23 mouse cellular contexts compared by ENCODE assay signal in the genomic region with DNA sequence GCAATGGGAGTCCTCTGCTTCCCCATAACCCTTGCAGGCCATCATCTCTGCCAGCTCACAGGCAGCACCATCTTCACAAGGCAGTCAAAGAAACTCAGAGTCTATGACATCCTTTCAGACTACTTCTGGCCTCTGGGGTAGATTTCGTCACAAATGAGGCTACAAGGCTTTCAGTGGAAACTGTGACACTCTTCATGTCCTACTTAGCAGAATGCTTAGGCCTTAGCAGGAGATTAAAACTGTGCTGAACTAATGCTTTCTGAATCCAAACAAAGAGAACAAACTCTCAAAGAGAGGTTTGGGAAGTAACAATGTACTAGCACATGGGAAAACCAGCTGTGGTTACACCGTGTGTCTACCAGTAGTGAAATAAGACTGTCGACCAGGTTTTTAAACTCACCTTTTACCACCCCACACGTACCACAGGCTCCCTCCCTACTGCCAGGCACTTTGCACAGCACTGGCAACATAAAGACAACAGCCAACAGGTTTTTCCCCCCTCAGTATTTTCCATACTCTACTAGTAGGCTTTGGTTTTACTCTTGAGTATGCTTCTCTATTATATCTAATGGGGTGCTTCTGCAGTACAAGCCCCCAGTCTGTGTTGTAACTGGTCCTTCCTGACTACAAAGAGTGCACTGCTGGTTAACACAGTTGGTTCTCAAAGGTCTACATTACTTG. TPM values are rescaled to one million over a fixed set of nuclear protein-coding genes. Genes with fewer than 3 reads are reported as not detected.
DNase-seq lines count a peak whose midpoint lies in the region; ATAC-seq and TF ChIP-seq lines count a peak whose summit lies in the region.
"Had no signal": no experiment of that assay in that cellular context is flagged by ENCODE, and none has a peak within 500 bp of the region (broad histone marks: within the 10 kb centered on the region; RNA-seq: fewer than 3 reads in every experiment).

No protein-coding gene starts in this region.

- no peaks in the 10 kb centered on the region for H3K36me3 ChIP-seq in kidney, embryonic 15.5 days
- H3K36me3 ChIP-seq in kidney, embryonic 14.5 days (ENCODE audit: control insufficient read depth, insufficient read depth, low read length), result no peaks in the 10 kb centered on the region
- H3K36me3 ChIP-seq in midbrain, postnatal 0 days (ENCODE audit: insufficient read depth, low read length), result no peaks in the 10 kb centered on the region
- no peaks in the 10 kb centered on the region for H3K36me3 ChIP-seq in midbrain, embryonic 13.5 days
- H3K36me3 ChIP-seq: hindbrain, embryonic 15.5 days; neural tube, embryonic 15.5 days had no signal

- peaks cover 33% of the 10 kb centered on the region for H3K4me1 ChIP-seq in kidney, embryonic 15.5 days
- H3K4me1 ChIP-seq in kidney, embryonic 14.5 days (ENCODE audit: control insufficient read depth, insufficient read depth, low read length), result peaks cover 17% of the 10 kb centered on the region
- no peaks in the 10 kb centered on the region; the same call in 1 of the 2 replicates for H3K4me1 ChIP-seq in midbrain, postnatal 0 days (ENCODE audit: insufficient read depth, low read length)
- 0 out of 2 replicates have a peak, but pooled peaks cover 9% of the 10 kb centered on the region for H3K4me1 ChIP-seq in midbrain, embryonic 13.5 days (replicated peaks)

- peak; percentile 9 for DNase-seq in midbrain, postnatal 0 days (ENCODE audit: low spot score)
- DNase-seq in spleen, adult 18-20 months, result no peak
- DNase-seq in right cerebral cortex, postnatal 10 days (ENCODE audit: low spot score in 2 of 2), result no peak
- DNase-seq: adrenal gland, postnatal 14 days; B cell, adult 2 months; cerebellum, adult 11-12 months; cerebellum, postnatal 14 days; heart, adult 2 months; heart, postnatal 36 days; kidney, adult 11 months; kidney, postnatal 10 days; midbrain, embryonic 14.5 days; thymus, postnatal 25 days had no signal

- H3K9me3 ChIP-seq in kidney, embryonic 15.5 days (replicated peaks), result no peaks in the 10 kb centered on the region
- H3K9me3 ChIP-seq in kidney, embryonic 14.5 days (ENCODE audit: control insufficient read depth, low read length), result no peaks in the 10 kb centered on the region
- no peaks in the 10 kb centered on the region for H3K9me3 ChIP-seq in midbrain, postnatal 0 days (ENCODE audit: low read length)
- no peaks in the 10 kb centered on the region for H3K9me3 ChIP-seq in midbrain, embryonic 13.5 days
- H3K9me3 ChIP-seq: hindbrain, embryonic 15.5 days; neural tube, embryonic 15.5 days had no signal

- no peak for ATAC-seq in kidney, embryonic 15.5 days (replicated peaks; ENCODE audit: low FRiP score)
- no peak for ATAC-seq in kidney, embryonic 14.5 days (ENCODE audit: low FRiP score, low TSS enrichment)
- ATAC-seq in midbrain, postnatal 0 days (ENCODE audit: low FRiP score), result no peak
- no peak for ATAC-seq in midbrain, embryonic 13.5 days
- ATAC-seq in activated CD4-positive, CD25-positive, alpha-beta regulatory T cell, adult 4 months, result peak; percentile 82
- ATAC-seq: forebrain, embryonic 16.5 days; Patski had no signal

- no peak overlapping the region for H3K9ac ChIP-seq in kidney, embryonic 15.5 days
- no peak overlapping the region for H3K9ac ChIP-seq in kidney, embryonic 14.5 days (ENCODE audit: low read depth, low read length)
- H3K9ac ChIP-seq in midbrain, postnatal 0 days (replicated peaks; ENCODE audit: low read length, poor library complexity, severe bottlenecking), result no peak overlapping the region
- H3K9ac ChIP-seq in midbrain, embryonic 13.5 days (replicated peaks), result no peak overlapping the region
- H3K9ac ChIP-seq: hindbrain, embryonic 15.5 days; lung, embryonic 14.5 days; neural tube, embryonic 15.5 days had no signal

- H3K4me2 ChIP-seq in kidney, embryonic 15.5 days, result no peak overlapping the region
- no peak overlapping the region for H3K4me2 ChIP-seq in kidney, embryonic 14.5 days (replicated peaks; ENCODE audit: low read depth, low read length)
- H3K4me2 ChIP-seq in midbrain, postnatal 0 days (ENCODE audit: low read depth, low read length, poor library complexity, severe bottlenecking), result no peak overlapping the region
- no peak overlapping the region for H3K4me2 ChIP-seq in midbrain, embryonic 13.5 days (replicated peaks)
- H3K4me2 ChIP-seq: hindbrain, embryonic 15.5 days; lung, embryonic 14.5 days; neural tube, embryonic 15.5 days had no signal

- H3K27ac ChIP-seq in kidney, embryonic 15.5 days, result 0 out of 2 replicates have a peak overlapping the region, but pooled peaks have one; percentile 18
- no peak overlapping the region for H3K27ac ChIP-seq in kidney, embryonic 14.5 days (ENCODE audit: low read depth, low read length)
- H3K27ac ChIP-seq in midbrain, postnatal 0 days (ENCODE audit: low read depth, low read length), result no peak overlapping the region
- H3K27ac ChIP-seq in midbrain, embryonic 13.5 days, result no peak overlapping the region
- H3K27ac ChIP-seq: hindbrain, embryonic 15.5 days; neural tube, embryonic 15.5 days had no signal

- no peaks in the 10 kb centered on the region for H3K27me3 ChIP-seq in kidney, embryonic 15.5 days
- H3K27me3 ChIP-seq in kidney, embryonic 14.5 days (ENCODE audit: control insufficient read depth, insufficient read depth, low read length), result no peaks in the 10 kb centered on the region
- H3K27me3 ChIP-seq in midbrain, postnatal 0 days (ENCODE audit: insufficient read depth, low read length), result no peaks in the 10 kb centered on the region
- no peaks in the 10 kb centered on the region for H3K27me3 ChIP-seq in midbrain, embryonic 13.5 days
- H3K27me3 ChIP-seq: hindbrain, embryonic 15.5 days; neural tube, embryonic 15.5 days; Patski had no signal

- WGBS in kidney, embryonic 15.5 days, result 67% methylated on average over 4 of the region's 4 CpGs
- WGBS in kidney, embryonic 14.5 days, result 69% methylated on average over 4 of the region's 4 CpGs
- 71% methylated on average over 4 of the region's 4 CpGs for WGBS in midbrain, postnatal 0 days
- 72% methylated on average over 4 of the region's 4 CpGs for WGBS in midbrain, embryonic 13.5 days

- no peak overlapping the region for H3K4me3 ChIP-seq in kidney, embryonic 15.5 days (replicated peaks)
- H3K4me3 ChIP-seq in kidney, embryonic 14.5 days (ENCODE audit: low read length), result no peak overlapping the region
- H3K4me3 ChIP-seq in midbrain, postnatal 0 days (ENCODE audit: low read depth, low read length), result no peak overlapping the region
- no peak overlapping the region for H3K4me3 ChIP-seq in midbrain, embryonic 13.5 days (replicated peaks)
- H3K4me3 ChIP-seq: heart, adult 2 months; hindbrain, embryonic 15.5 days; myocyte; neural tube, embryonic 15.5 days had no signal

- TF ChIP-seq CTCF in midbrain, postnatal 0 days (IDR thresholded peaks at IDR 0.05), result no peak

RNA-seq across cellular contexts. Expression of gene D5Ertd579e, which starts 15.8 kb away (rescaled TPM):
- polyA plus RNA-seq in kidney, embryonic 15.5 days (2015; fragmentation: Nextera tagmentation; extraction: Ambion mirVana), result 19.7 and 21.6 TPM in 2 replicates
- 17.7 and 30.7 TPM in 2 replicates for polyA plus RNA-seq in kidney, embryonic 14.5 days (2014; fragmentation: Nextera tagmentation; extraction: Ambion mirVana)
- total RNA-seq in midbrain, postnatal 0 days (2014; rRNA removed), result 71.1 and 93.4 TPM in 2 replicates
- 29.2 and 34.2 TPM in 2 replicates for polyA plus RNA-seq in midbrain, postnatal 0 days (2015; fragmentation: Nextera tagmentation; extraction: Ambion mirVana)
- 39.4 and 40.5 TPM in 2 replicates for polyA plus RNA-seq in midbrain, embryonic 13.5 days (2015; fragmentation: Nextera tagmentation; extraction: Ambion mirVana)
- polyA plus RNA-seq in activated CD4-positive, CD25-positive, alpha-beta regulatory T cell, adult 4 months (2017; shearing (Covaris generic)), result 10 to 100 TPM; 23.3 to 24.1 TPM
